Mouse (Mus musculus) kidney, adult 10 weeks (tissue): ENCODE measurements around the gene Il15ra. TPM values are rescaled to one million over a fixed set of nuclear protein-coding genes. Genes with fewer than 3 reads are reported as not detected.

Experiments
- polyA plus RNA-seq: library from polyadenylated mRNA; stranded (reverse); fragments of 350-450 nt; fragmentation: Illumina TruSeq; extraction: RNeasy Lipid Tissue Mini Kit (QIAGEN cat#74804); gene quantifications from one replicate; pipeline ENCODE4 v1.2.3, GENCODE M21; 2014; ENCODE audit warnings: low read depth, low replicate concordance

Il15ra gene
- polyA plus RNA-seq, result 13.6 TPM

GRCm38 (mm10) chr2:11705201-11706025, at the start of gene Il15ra:
Il15ra (plus strand) TSS chr2:11705290.

GRCm38 (mm10) chr2:11777091-11778068, 72.3 kb downstream of the Il15ra start, which contains the start of the genes Fbh1 and Ankrd16:
Fbh1 (minus strand) TSS chr2:11777582.
Ankrd16 (plus strand) TSS chr2:11777876.

Other genes with a start within 250 kb of the Il15ra start
- gene Pfkfb3, start 151.2 kb upstream of the Il15ra start, polyA plus RNA-seq, result 9.3 TPM
- gene Rbm17, start 101.1 kb upstream of the Il15ra start, polyA plus RNA-seq, result 129 TPM
- gene Gm17490, start 79.0 kb upstream of the Il15ra start, polyA plus RNA-seq, result not detected
- 0.57 TPM for gene Il2ra, start 62.5 kb upstream of the Il15ra start, polyA plus RNA-seq
- gene Fbh1, start 72.3 kb downstream of the Il15ra start, polyA plus RNA-seq, result 95.7 TPM
- 11.9 TPM for gene Ankrd16, start 72.6 kb downstream of the Il15ra start, polyA plus RNA-seq